Mouse (Mus musculus) spleen, adult 2 months (tissue): ENCODE data around the gene Smtnl2. TPM values are rescaled to one million over a fixed set of nuclear protein-coding genes. Genes with fewer than 3 reads are reported as not detected.

ENCODE experiments used
- DNase-seq, 2 experiments: peaks; one replicate each; pipeline versions ENCODE4 v3.0.0 to v3.0.0-alpha.2; 2012 to 2021; ENCODE audit warnings: low spot score in 2 of 2, low read depth in 1 of 2
- H3K27ac ChIP-seq: fragments of 200-500 bp; 2 replicates; pipeline ENCODE4 v1.5.1; 2012; ENCODE audit warnings: low read length, inconsistent platforms; ENCODE audit not compliant: insufficient read depth
- H3K27me3 ChIP-seq: fragments of 200-500 bp; 2 replicates; pipeline ENCODE4 v1.6.1; 2012; ENCODE audit warnings: mild to moderate bottlenecking, moderate library complexity, low read length, inconsistent platforms; ENCODE audit not compliant: control insufficient read depth, insufficient read depth
- H3K36me3 ChIP-seq: fragments of 200-500 bp; 2 replicates; pipeline ENCODE4 v1.6.1; 2012; ENCODE audit warnings: mild to moderate bottlenecking, low read length, inconsistent platforms; ENCODE audit not compliant: control insufficient read depth, insufficient read depth
- H3K4me1 ChIP-seq: fragments of 200-500 bp; 2 replicates; pipeline ENCODE4 v1.6.1; 2011; ENCODE audit warnings: inconsistent platforms; ENCODE audit not compliant: control insufficient read depth, insufficient read depth, insufficient read length
- H3K4me3 ChIP-seq: fragments of 200-500 bp; 2 replicates; pipeline ENCODE4 v1.5.1; 2011; ENCODE audit warnings: mild to moderate bottlenecking, inconsistent platforms; ENCODE audit not compliant: insufficient read depth, insufficient read length; ENCODE audit errors: extremely low read depth
- CTCF ChIP-seq: fragments of 200-500 bp; IDR thresholded peaks from 2 replicates; pipeline ENCODE4 v1.5.1; 2011; ENCODE audit warnings: mild to moderate bottlenecking, inconsistent platforms; ENCODE audit not compliant: insufficient read depth, insufficient read length, insufficient replicate concordance; ENCODE audit errors: extremely low read depth
- POLR2A ChIP-seq: fragments of 200-500 bp; IDR thresholded peaks from 2 replicates; pipeline ENCODE4 v1.6.1; 2011; ENCODE audit warnings: low read depth, low read length, inconsistent platforms
- WGBS: fragments of 180-500 bp; shearing (Covaris S2); methylation state at CpG from one replicate; pipeline ENCODE4 v1.1.7; 2018; 5-methylcytosine and 5-hydroxymethylcytosine counted together
- polyA plus RNA-seq: library from polyadenylated mRNA; depleted of rRNA; stranded (reverse); fragments of >200 nt; gene quantifications from 2 replicates; pipeline ENCODE4 v1.2.3, GENCODE M21; 2012

Gene Smtnl2
- polyA plus RNA-seq, 1 experiment, result 0.98 TPM

GRCm38 (mm10) chr11:72425201-72425600 lies 13.7 kb upstream of the Smtnl2 start:
- no peak for DNase-seq
- TF ChIP-seq POLR2A (no peak), CTCF (no peak)

DNA sequence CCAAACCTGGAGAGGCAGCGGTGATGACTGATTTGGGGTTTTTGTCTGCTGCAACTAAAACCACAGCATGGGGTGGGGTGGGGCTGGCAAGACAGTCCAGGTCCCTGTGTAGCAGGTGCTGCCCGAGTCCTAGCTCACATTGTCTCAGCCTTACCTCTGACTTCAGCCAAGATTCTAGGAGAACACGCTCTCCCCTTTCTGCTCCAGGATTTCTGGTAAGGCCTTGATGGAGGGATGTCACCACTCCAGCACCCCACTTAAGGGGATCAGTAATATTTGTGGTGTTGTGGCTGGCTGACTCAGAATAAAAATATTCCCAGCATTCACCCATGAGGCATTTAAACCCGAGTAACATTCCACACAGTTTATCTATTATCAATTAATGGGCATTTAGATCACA lies 12.2 kb upstream of the Smtnl2 start:
- no peak for DNase-seq
- 59% methylated on average over 4 of the region's 4 CpGs for WGBS
- no peak overlapping the region for H3K27ac ChIP-seq
- TF ChIP-seq POLR2A, result no peak
- no peak for TF ChIP-seq CTCF
- H3K36me3 ChIP-seq, result no peaks in the 10 kb centered on the region
- H3K4me1 ChIP-seq, result no peaks in the 10 kb centered on the region
- H3K4me3 ChIP-seq, result no peak overlapping the region
- no peaks in the 10 kb centered on the region for H3K27me3 ChIP-seq

More at GRCm38 (mm10) chr11:72425201-72425600, 13.7 kb upstream of the Smtnl2 start:
- Histone ChIP-seq H3K27me3 (no peaks in the 10 kb centered on the region), H3K36me3 (no peaks in the 10 kb centered on the region), H3K4me3 (no peak overlapping the region), H3K27ac (no peak overlapping the region), H3K4me1 (0 out of 2 replicates have a peak, but pooled peaks cover 2% of the 10 kb centered on the region)

GRCm38 (mm10) chr11:72421518-72422278 lies 10.2 kb upstream of the Smtnl2 start:
- Histone ChIP-seq H3K27ac (no peak overlapping the region), H3K27me3 (no peaks in the 10 kb centered on the region), H3K36me3 (no peaks in the 10 kb centered on the region), H3K4me3 (no peak overlapping the region), H3K4me1 (no peaks in the 10 kb centered on the region)
- DNase-seq, result no peak
- 56% methylated on average over 11 of the region's 11 CpGs for WGBS
- no peak for TF ChIP-seq CTCF
- TF ChIP-seq POLR2A, result no peak

- WGBS, result 91% methylated on average over 6 of the region's 6 CpGs
- Histone ChIP-seq H3K27ac (no peak overlapping the region), H3K4me3 (no peak overlapping the region), H3K4me1 (no peaks in the 10 kb centered on the region), H3K27me3 (no peaks in the 10 kb centered on the region), H3K36me3 (no peaks in the 10 kb centered on the region)
- TF ChIP-seq POLR2A (no peak), CTCF (no peak)
- no peak for DNase-seq
Observed at GRCm38 (mm10) chr11:72420460-72421122, 9.1 kb upstream of the Smtnl2 start.

DNA sequence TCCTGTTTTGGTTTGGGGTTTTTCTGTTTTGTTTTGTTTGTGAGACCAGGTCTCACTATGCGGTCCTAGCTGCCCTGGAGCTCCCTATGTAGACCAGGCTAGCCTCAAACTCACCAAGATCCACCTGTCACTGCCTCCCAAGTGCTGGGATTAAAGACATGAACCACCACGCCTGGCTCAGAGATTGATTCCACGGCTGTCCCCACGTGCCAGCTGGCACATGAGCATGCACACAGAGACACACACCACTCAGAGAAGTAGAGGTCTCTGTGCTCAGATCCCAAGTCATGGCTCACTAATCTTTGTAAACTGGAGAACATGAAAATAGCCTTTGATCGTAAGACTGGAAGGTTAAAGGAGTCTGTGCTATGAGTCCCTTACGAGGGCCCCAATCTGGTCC lies 7.5 kb upstream of the Smtnl2 start:
- H3K27me3 ChIP-seq, result no peaks in the 10 kb centered on the region
- no peak overlapping the region for H3K4me3 ChIP-seq
- no peak for TF ChIP-seq CTCF
- TF ChIP-seq POLR2A, result no peak
- no peak for DNase-seq
- no peak overlapping the region for H3K27ac ChIP-seq
- no peaks in the 10 kb centered on the region for H3K36me3 ChIP-seq
- no peaks in the 10 kb centered on the region for H3K4me1 ChIP-seq
- WGBS, result 80% methylated on average over 6 of the region's 6 CpGs

DNA sequence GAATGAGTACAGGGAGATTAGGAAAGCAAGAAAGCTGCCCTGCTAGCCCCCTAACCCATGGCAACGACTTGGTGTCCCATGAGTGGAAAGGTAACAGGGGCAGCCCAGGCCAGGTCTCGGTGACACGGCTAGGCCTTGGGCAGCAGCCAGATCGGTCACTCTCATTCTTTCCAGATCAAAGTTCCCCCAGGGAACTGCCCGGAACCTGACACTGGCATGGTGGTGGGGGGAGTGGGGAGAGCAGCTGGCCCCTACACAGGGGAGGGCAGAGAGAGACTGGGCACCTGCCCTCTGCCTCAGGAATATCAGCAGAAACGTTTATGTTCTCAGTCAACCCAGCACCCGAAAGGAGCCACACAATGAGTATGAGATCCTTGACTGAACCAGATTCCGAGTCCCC lies 6.7 kb upstream of the Smtnl2 start:
- no peak for DNase-seq
- Histone ChIP-seq H3K36me3 (no peaks in the 10 kb centered on the region), H3K27ac (no peak overlapping the region), H3K27me3 (no peaks in the 10 kb centered on the region), H3K4me3 (no peak overlapping the region), H3K4me1 (no peaks in the 10 kb centered on the region)
- no peak for TF ChIP-seq CTCF
- no peak for TF ChIP-seq POLR2A
- 81% methylated on average over 8 of the region's 8 CpGs for WGBS

GRCm38 (mm10) chr11:72417376-72417775 lies 5.9 kb upstream of the Smtnl2 start:
- no peaks in the 10 kb centered on the region for H3K27me3 ChIP-seq
- TF ChIP-seq CTCF, result no peak
- no peak for TF ChIP-seq POLR2A
- H3K4me3 ChIP-seq, result no peak overlapping the region
- no peaks in the 10 kb centered on the region for H3K4me1 ChIP-seq
- 80% methylated on average over 4 of the region's 4 CpGs for WGBS
- H3K36me3 ChIP-seq, result no peaks in the 10 kb centered on the region
- H3K27ac ChIP-seq, result no peak overlapping the region
- no peak for DNase-seq
